Mouse (Mus musculus) testis, adult 2 months (tissue): ENCODE measurements around the gene Tmem88b.

Experiments
- CTCF ChIP-seq: fragments of 200-500 bp; IDR thresholded peaks from 2 replicates; pipeline ENCODE4 v1.5.1; 2012; ENCODE audit warnings: low read depth, mild to moderate bottlenecking, inconsistent platforms, low read length, moderate library complexity; ENCODE audit not compliant: control insufficient read depth, insufficient read depth, insufficient replicate concordance
- POLR2A ChIP-seq: fragments of 200-500 bp; IDR thresholded peaks from 2 replicates; pipeline ENCODE4 v1.6.1; 2012; ENCODE audit warnings: low read depth, mild to moderate bottlenecking, inconsistent platforms, low read length, moderate library complexity; ENCODE audit not compliant: control insufficient read depth

GRCm38 (mm10) chr4:155735788-155736187 is 49.9 kb downstream of the Tmem88b start:
- peak; percentile 70; the same call in 1 of the 2 replicates for TF ChIP-seq POLR2A
- no peak for TF ChIP-seq CTCF
